Mouse (Mus musculus) embryonic fibroblast, embryonic 13.5 days (primary cell): ENCODE measurements around the gene 4930452B06Rik.

ENCODE experiments used
- CTCF ChIP-seq: IDR thresholded peaks from 2 replicates; pipeline ENCODE4 v1.5.1; 2011; ENCODE audit warnings: mild to moderate bottlenecking, control low read depth, low read length, moderate library complexity, borderline replicate concordance; ENCODE audit not compliant: insufficient read depth
- POLR2A ChIP-seq: IDR thresholded peaks from 2 replicates; pipeline ENCODE4 v1.6.1; 2011; ENCODE audit warnings: low read depth, mild to moderate bottlenecking, control low read depth, low read length, moderate library complexity

GRCm38 (mm10) chr14:8442691-8443090 is 223.3 kb downstream of the 4930452B06Rik start:
- TF ChIP-seq CTCF = no peak
- no peak for TF ChIP-seq POLR2A
